Mouse (Mus musculus): Measurements from ENCODE around the gene Odf2. TPM values are rescaled to one million over a fixed set of nuclear protein-coding genes. Genes with fewer than 3 reads are reported as not detected.

Gene Odf2
- polyA plus RNA-seq, 1 experiment = 198 TPM

DNA sequence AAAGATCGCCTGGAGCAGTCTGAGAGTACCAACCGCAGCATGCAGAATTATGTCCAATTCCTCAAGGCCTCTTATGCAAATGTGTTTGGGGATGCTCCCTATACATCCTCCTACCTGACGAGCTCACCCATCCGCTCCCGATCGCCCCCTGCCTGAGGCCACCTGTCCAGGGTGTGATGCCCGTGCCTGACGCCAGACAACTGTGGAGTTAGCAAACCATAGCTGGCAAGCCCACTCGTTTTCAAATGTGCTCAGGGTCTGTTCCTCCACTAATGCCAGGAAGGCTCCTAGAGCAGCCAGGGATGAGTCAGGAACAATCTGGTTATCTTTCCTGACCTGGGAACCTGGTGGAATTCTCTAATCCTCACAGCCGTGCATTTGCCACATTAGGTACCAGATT is 41.5 kb downstream of the Odf2 start:
- DNase-seq (ENCODE audit: extremely low spot score in 1 of 2, low spot score in 1 of 2) = no peak

DNA sequence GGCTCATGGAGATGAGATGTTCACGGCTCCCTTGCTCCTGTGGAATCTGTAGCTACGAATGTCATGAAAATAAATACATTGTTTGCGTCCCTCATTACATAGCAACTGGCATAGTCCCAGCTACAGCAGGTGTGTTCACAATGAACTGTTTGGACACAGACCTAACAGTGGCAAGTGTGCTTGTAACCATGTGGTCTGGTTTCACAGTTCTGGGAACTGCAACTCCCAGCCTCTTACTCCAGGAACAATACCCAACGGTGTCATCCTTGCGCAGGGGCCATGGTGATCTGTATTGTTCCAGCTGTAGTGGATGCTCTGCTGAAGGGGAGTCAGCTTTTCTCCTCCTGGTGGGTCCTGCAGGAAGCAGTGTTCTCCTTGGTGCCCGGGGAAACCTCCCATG is 42.2 kb downstream of the Odf2 start:
- DNase-seq (ENCODE audit: extremely low spot score in 1 of 2, low spot score in 1 of 2) = no peak

DNA sequence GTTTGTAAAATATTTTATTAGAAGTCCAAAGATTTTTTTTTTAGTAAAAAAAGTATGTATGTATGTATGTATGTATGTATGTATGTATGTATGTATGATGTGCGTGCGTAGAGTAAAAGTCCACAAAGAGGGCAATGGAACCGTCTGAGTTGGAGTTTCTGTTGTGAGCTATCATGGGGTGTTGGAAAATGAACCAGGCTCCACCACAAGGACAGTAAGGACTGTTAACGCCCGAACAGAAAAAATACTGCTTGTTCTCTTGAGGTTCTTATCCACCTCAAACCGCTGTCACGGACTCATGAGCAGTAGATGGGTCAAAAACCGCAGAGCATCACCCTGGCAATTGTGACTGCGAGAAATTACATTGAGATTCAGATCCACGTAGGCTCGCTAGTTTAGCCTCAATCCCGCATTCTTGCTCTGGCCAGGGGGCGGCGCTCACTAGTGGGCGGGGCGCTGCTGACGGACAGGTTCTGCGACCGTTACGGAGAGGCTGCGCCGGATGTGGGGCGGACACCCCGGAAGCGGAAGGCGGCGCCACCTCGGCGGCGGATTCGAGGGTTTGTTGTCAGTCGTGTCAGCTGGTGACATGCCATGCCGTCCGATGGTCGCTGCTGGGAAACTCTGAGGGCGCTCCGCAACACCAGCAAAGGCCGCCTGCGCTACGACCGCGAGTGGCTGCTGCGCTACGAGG is 46.0 kb downstream of the Odf2 start, which contains the start of gene Gle1:
Gle1 (plus strand) TSS at position 521 of the 694 bp plus-strand sequence.
- DNase-seq (ENCODE audit: extremely low spot score in 1 of 2, low spot score in 1 of 2) = peak; percentile 90 to 97

DNA sequence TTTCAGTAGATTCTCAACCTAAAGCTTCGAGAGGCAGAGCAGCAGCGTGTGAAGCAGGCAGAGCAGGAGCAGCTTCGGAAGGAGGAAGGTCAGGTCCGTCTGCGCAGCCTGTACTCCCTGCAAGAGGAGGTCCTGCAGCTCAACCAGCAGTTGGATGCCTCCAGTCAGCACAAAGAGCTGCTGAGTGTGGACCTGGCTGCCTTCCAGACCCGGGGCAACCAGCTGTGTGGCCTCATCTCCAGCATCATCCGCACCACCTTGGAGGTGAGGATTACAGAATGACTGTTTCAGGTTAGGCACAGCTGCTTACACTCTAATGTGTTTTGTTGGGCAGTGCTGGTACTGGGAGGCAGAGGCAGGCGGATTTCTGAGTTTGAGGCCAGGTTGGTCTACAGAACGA is 51.1 kb downstream of the Odf2 start:
- DNase-seq (ENCODE audit: extremely low spot score in 1 of 2, low spot score in 1 of 2) = no peak

DNA sequence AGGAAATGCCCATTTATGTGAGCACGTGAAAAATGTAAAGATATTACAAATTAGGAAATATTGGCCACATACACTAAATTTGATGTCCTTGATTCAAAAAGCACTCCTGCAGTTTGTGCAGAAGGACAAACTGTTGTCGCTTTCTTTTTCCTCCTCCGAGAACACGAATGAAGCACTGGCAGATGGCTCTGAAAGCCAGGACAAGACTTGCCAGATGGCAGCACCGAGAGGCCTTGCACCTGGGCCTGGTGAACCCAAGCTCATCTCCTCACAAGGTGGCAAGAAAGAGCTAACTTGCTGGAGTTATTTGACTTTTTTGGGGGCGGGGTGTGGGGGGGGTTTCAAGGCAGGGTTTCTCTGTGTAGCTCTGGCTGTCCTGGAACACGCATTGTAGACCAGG is 51.8 kb downstream of the Odf2 start:
- no peak for DNase-seq (ENCODE audit: extremely low spot score in 1 of 2, low spot score in 1 of 2)

DNA sequence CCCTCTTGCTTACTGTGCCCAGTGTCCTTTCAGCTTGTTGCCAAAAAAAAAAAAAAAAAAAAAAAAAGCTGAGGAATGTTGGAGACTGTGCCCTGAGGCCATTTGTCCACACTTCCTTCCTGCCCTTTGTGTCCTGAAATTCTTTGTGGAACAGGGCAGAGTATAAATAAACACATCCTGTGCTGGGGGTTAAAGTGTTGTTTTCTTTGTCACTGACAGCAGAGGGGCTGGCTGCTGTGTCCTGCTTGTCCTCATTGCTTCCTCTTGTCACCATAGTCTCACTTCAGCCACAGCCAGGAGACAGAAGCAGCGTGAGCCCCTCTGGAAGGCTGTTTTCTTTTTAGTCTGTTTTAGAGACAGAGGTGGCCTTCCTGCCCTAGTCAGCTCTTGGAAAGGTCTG is 55.7 kb downstream of the Odf2 start:
- no peak for DNase-seq (ENCODE audit: extremely low spot score in 1 of 2, low spot score in 1 of 2)

DNA sequence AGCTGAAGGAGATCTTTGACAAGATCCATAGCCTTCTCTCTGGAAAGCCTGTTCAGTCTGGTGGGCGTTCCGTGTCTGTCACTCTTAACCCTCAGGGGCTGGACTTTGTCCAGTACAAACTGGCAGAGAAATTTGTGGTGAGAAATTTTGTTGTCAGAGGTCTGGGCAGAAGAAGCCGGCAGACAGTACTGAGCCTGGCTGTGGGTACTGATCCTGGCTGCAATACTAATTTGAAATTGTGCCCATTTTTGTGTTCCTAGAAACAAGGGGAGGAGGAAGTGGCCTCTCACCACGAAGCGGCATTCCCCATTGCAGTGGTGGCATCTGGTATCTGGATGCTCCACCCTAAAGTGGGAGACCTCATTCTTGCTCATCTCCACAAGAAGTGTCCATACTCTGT is 59.9 kb downstream of the Odf2 start:
- no peak for DNase-seq (ENCODE audit: extremely low spot score in 1 of 2, low spot score in 1 of 2)

DNA sequence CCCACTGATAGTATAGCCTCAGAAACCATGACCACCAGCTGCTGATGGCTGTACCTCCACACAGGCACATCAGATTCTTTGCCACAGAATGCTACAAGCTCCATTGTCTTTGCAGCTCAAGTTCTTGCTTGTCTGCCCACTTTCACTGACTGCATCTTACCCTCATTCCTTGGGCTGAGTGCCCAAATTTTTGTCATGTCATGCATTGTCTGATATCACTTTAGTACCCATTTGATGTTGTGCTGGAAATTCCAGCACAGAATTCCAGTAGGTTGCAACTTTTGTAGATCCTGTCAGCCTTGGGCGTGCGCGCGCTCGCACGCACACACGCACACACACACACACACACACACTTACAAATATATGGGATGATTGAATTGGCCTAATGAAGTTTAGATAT is 72.2 kb downstream of the Odf2 start:
- no peak for DNase-seq (ENCODE audit: extremely low spot score in 1 of 2, low spot score in 1 of 2)

DNA sequence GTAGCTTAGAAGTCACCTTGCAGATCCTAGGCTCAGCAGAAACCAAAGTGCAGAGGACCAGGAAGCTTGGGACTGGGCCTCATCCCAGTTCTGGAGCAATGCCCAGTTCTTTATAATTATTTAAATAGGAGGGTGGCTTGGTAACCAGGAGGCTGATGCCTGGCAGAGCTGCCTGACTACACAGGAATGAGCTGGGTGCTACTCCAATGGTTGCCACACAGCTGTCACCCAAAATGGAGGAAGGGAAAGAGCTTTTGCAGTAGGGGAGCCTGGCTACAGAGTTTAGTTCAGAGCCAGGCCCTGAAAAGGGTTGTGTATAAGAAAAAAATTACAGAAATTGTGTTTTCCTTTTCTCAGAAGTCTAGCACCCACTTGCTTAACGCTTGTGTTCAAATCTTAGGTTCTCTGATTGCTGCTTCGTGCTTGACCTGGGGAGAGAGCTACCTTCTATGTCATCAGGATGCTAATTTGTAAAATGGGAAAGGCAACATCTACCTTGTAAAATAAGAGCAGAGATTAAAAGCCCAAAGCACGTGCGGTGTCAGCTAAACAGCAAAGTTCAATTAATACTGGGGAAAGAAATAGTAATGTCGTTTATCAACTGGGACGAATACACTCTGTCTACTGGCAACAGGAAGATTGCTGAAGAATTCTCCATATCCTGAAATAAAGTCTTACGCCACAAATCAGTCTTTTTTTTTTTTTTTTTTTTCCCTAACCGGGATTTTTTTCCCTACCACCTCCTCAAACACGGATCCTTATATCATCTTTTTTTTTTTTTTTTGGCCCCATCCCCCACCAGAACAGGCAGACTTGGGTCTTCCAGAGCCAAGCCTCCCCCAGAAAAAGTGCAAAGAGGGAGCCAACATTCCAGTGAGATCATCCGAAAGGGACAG is 75.6 kb downstream of the Odf2 start:
- peak in 1 of 2 experiments; percentile 55 for DNase-seq (ENCODE audit: extremely low spot score in 1 of 2, low spot score in 1 of 2)

DNA sequence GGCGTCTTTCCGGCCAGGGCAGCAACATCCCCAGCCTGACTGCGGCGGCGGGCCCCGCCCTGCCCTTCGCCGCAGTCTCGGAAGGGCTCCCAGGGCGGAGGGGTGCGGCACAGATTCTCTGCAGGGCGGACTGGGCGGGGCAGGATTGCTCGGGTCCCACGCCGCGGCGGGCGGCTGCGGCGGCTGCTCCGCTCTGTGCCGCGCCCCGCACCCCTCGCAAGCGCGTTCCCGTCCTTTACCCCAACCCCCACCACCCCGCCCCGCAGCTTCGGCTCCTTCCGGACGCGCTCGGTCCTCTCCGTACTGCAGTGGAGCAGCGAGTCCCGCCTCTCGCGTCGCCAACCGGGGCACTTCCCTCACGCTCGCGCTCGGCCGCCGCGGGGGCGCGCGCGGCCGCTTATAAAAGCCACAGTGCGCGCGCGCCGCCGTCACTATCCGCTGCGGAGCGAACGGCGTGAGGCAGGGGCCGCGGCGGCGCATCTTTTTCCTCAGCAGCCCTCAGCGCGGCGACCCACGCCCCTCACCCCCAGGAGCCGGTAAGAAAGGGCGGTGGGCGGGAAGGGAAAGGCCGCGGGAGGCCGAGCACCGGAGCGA is 76.3 kb downstream of the Odf2 start, which contains the start of gene Sptan1:
Sptan1 (plus strand) TSS at position 311 of the 594 bp plus-strand sequence.
- peak; percentile 83 to 96 for DNase-seq (ENCODE audit: extremely low spot score in 1 of 2, low spot score in 1 of 2)

DNA sequence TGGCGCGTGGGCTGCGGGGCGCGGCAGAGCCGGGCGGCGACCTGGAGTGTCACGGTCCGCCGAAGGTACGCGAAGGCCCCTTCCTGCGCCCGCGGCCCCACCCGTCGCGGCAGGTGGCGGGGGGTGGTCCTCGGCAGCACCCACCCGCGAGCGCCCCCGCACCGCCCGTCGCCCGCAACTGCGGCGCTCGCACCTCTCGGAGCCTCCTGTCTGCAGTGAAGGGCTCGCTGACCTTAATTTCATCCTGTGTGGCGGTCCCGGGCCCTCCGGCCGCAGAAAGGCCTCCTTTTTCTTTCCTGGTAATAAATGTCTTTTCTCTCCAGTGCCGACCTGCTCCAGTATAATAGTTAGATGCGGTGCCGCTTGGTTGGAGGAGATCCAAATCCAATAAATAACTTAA is 76.9 kb downstream of the Odf2 start:
- peak in 1 of 2 experiments; percentile 53 for DNase-seq (ENCODE audit: extremely low spot score in 1 of 2, low spot score in 1 of 2)

DNA sequence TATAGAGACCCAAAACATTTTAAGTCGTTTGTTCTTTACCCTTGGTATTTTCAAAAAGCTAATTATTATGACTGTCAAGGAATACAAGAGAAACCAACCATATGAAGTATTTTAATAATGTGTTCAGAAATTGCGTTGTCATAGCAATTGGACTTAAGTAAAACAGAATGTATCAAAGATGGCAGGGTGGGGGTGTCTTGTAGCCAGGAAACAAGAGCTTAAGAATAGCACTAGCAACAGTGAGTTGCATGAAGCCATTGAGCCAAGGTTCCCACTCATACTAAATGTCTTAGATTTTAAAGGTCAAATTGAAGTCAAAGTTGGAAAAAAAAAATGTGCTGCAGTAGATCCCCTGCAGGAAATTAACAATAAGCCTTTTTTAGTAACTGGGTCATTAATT is 77.8 kb downstream of the Odf2 start:
- DNase-seq (ENCODE audit: extremely low spot score in 1 of 2, low spot score in 1 of 2) = peak in 1 of 2 experiments; percentile 58

DNA sequence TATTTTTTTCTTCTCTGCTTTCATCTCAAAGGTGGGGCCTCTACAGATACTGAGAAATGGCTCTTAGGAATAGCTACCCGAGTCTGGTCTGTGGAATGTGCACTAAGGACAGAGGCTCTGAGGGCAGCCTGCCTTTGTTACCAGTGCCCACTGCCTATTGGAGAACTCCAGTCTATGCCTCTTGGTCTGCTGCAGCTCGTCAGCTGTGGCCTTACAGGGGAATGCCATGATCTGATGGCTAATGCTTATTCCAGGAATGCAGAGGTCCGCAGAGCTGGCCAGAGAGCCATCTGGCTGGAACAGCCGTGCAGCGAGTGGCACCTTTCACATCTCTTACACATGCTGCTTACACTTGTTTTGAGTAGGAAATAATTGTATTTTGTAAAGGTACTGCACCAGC is 78.7 kb downstream of the Odf2 start:
- DNase-seq (ENCODE audit: extremely low spot score in 1 of 2, low spot score in 1 of 2) = no peak

DNA sequence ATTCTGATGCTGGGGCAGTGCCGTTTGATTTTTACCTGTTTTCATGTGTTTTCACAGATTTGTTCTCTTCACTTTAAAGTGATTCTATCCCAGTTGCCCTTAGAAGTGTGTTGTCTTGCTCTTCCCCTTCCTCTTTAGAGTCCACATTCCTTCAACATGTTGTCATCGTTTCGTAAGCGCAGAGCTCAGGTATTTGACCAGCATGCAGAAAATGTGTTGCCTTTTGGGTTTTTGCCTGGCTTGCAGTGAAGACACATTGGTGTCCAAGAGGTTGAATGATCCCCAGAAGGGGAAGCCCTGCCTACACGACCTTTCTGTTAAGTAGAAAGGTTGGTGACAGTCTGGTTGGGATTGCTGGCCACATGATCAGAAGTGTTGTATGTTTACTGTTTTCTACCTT is 79.6 kb downstream of the Odf2 start:
- no peak for DNase-seq (ENCODE audit: extremely low spot score in 1 of 2, low spot score in 1 of 2)

DNA sequence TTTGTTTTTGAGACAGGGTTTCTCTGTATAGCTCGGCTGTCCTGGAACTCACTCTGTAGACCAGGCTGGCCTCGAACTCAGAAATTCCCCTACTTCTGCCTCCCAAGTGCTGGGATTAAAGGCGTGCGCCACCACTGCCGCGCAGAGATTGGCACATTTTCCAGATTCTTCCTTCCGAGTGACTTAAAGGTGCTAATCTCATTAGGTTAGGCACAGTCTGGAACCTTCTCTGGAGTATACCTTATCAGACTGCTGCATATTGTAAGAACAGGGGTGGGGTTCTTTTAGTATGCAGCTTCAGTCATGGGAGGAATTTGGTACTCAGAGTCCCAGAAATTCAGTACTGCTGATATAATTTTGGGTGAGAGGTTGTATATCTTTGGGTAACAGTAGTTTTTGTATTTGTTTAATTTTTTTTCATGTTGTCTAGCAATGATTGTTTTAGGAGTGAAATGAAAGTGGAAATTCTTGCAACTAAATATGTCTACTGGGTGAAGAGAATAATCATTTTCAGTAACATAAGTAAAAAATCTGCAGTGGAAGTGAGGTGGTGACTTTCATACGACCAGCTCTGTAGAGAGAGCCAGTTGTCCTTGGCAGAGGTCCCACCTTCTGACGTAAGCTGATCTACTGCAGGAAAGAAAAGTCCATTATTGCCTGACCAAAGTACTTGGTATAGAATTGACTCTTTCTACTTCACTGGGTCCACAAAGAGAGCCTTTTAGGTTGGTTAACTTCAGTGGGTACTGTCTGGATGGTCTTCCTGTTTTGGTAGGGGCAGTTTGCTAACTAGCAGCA is 83.0 kb downstream of the Odf2 start:
- peak in 1 of 2 experiments; percentile 71 for DNase-seq (ENCODE audit: extremely low spot score in 1 of 2, low spot score in 1 of 2)

DNA sequence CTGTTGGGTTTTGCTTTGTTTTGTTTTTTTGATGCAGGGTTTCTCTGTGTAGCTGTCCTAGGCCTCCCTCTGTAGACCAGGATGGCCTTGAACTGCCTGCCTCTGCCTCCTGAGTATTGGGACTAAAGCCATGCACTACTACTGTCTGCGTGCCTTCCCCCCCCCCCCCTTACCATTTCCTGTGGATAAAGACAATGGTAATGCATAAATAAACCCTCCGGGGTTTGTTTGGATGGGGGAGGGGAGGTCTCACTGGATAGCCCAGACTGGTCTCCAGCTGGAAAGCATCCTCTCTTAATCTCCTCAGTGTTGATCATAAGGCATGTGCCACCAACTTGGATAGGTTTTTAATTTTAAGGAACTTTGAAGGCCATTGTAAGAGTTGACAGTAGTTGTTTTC is 84.5 kb downstream of the Odf2 start:
- no peak for DNase-seq (ENCODE audit: extremely low spot score in 1 of 2, low spot score in 1 of 2)

DNA sequence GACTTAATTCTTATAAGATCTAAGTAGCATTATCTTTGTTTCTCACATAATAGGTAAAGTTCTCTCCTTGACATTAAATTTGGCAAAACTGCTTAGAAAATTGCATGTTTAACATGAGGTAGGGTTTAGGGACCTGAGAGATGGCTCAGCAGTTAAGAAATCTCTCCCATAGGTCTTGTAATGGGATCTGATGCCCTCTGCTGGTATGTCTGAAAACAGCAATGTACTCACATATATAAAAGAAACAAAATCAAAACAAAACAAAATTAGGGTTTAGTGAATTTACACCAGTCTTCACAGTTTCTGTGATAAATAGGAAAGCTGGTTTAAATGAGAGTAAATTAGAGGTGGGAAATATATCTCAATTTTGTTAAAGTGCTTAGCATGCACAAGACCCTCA is 88.3 kb downstream of the Odf2 start:
- peak in 1 of 2 experiments; percentile 72 for DNase-seq (ENCODE audit: extremely low spot score in 1 of 2, low spot score in 1 of 2)

DNA sequence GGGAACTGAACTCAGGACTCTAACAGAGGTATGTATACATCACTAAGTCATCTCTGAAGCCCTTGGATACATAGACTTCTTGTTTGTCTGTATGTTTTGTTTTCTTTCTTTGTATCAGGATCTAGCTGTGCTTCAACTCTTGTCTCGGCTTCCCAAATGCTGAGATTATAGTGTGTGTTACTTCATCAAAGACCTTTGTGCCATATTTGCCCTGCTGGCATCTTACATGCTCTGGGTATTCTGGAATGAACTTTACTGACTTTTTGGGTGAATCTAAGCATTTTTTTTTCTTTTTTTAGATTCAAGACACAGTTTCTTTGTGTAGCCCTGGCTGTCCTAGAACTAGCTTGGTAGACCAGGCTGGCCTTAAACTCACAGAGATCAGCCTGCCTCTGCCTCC is 91.6 kb downstream of the Odf2 start:
- DNase-seq (ENCODE audit: extremely low spot score in 1 of 2, low spot score in 1 of 2) = no peak
